Mouse (Mus musculus): ENCODE data around the gene Frs2. TPM values are rescaled to one million over a fixed set of nuclear protein-coding genes. Genes with fewer than 3 reads are reported as not detected.

The Frs2 gene
- total and polyA plus RNA-seq, 2 experiments from 2014 or later, result 17.2 to 28.7 TPM

DNA sequence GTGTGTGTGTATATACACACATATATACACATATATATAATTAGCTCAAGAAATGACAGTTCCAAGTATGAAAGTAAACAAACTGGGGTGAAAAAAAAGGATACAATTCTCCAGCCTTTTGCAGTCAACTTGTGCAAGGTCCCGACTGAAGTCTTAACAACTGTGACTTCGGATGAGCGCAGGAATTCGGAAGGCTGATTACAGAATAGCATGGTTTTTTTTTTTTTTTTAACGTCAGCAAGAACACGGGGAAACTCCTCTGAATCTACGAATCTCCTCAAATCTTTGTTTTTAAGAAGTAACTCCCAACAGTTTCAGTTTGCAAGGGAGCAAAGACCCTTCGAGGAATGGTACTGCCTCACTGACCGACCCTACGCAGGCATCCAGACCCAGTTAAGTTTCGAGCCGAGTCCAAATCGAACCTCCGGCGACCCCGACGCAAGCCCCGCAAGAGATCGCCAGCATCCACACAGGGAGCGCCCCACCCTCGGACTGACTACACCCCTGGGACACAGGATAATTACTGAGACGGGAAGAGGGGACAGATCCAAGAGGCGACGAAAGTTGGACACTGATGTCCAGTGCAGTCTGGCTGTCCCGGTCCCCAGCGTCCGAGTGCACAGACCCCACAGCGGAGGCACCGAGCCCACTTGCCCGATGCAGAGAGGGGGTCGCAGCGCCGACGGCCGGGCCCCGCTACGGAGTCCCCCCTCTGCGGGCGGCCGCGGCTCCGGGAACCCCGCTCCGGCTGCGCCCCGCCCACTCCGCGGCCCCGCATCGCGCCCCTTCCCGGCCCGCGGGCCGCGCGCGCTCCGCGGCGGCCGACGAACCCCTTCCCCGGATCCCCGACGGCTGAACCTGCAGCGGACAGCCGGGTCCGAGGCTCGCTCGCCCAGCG lies 622 bp downstream of the Frs2 start:
- peak overlapping the region; percentile 99 for H3K4me3 ChIP-seq (ENCODE audit: low read depth, low read length)
- H3K36me3 ChIP-seq (ENCODE audit: insufficient read depth), result no peaks in the 10 kb centered on the region
- ATAC-seq, result peak; percentile 54
- peak overlapping the region; percentile 91 for H3K9ac ChIP-seq
- H3K27ac ChIP-seq (ENCODE audit: low read depth, low read length), result peak overlapping the region; percentile 89
- WGBS, result 2% methylated on average over 71 of the region's 72 CpGs
- peaks cover 10% of the 10 kb centered on the region; the same call in 1 of the 2 replicates for H3K4me1 ChIP-seq (ENCODE audit: insufficient read depth)
- peak overlapping the region; percentile 69 for H3K4me2 ChIP-seq (ENCODE audit: low read depth)
- peaks cover 7% of the 10 kb centered on the region for H3K27me3 ChIP-seq (ENCODE audit: insufficient read depth, low read length)
- no peak for DNase-seq
- no peaks in the 10 kb centered on the region for H3K9me3 ChIP-seq (ENCODE audit: low read length)
- no peak for TF ChIP-seq CTCF (IDR thresholded peaks at IDR 0.05; ENCODE audit: low read depth)

DNA sequence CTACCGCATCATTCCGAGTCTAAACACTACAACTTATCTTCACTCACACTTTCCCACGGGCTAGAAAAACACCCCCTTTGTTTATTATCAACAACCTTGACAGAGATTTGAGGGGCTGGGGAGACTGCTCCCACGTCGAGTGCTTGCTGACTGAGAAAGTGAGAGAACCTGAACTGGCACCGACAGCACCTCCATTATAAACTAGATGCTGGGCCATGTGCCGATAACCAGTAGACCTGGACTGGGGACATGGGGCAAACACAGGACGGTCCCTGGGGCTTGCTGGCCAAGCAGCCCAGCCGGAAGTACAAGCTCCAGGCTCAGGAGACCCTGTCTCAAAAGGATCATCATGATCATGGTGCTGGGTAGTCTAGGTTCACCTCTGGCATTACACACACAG lies 1.9 kb downstream of the Frs2 start:
- Histone ChIP-seq H3K27me3 (ENCODE audit: insufficient read depth, low read length) (peaks cover 4% of the 10 kb centered on the region; the same call in 1 of the 2 replicates), H3K4me2 (ENCODE audit: low read depth) (peak overlapping the region; percentile 2; the same call in 1 of the 2 replicates), H3K4me3 (ENCODE audit: low read depth, low read length) (no peak overlapping the region), H3K36me3 (ENCODE audit: insufficient read depth) (no peaks in the 10 kb centered on the region), H3K27ac (ENCODE audit: low read depth, low read length) (no peak overlapping the region), H3K9ac (no peak overlapping the region), H3K9me3 (ENCODE audit: low read length) (no peaks in the 10 kb centered on the region), H3K4me1 (ENCODE audit: insufficient read depth) (peaks cover 10% of the 10 kb centered on the region; the same call in 1 of the 2 replicates)
- DNase-seq (no peak), ATAC-seq (no peak)
- no peak for TF ChIP-seq CTCF (IDR thresholded peaks at IDR 0.05; ENCODE audit: low read depth)
- 72% methylated on average over 9 of the region's 9 CpGs for WGBS

DNA sequence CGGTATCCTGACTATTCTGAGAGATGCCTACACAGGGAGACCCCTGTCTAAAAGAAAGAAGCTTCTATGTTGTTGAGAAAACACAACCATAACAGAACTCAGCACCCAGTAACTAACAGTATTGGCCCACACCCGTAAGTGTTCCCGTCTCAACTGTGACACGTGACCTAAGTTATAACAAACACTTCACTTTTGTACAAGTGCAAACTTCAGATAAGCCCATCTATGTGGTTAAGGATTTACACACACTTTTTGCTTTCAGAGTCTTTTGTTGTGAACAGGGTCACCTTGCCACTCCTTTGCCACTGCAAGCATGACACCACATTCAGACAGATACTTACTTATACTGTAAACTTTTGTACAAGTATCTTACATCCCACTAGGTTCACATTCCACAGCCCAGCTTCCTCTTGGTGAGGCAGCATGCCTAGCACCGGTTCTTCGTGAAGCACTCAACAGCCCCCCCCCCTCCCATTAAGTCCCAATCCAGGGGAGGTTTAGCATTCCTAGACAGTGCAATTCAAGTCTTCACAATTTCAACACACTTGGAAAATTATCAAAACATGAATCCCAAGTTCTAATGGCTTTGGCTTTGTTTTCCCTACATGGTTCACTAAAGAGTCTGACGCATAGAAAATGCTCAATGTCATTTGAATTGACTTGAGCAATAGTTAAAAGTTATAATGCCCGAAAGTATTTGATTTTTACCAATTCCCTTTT lies 2.6 kb downstream of the Frs2 start:
- WGBS, result 85% methylated on average over 8 of the region's 8 CpGs
- H3K27ac ChIP-seq (ENCODE audit: low read depth, low read length), result no peak overlapping the region
- H3K9ac ChIP-seq, result no peak overlapping the region
- H3K4me2 ChIP-seq (ENCODE audit: low read depth), result no peak overlapping the region
- no peaks in the 10 kb centered on the region for H3K27me3 ChIP-seq (ENCODE audit: insufficient read depth, low read length)
- peaks cover 10% of the 10 kb centered on the region; the same call in 1 of the 2 replicates for H3K4me1 ChIP-seq (ENCODE audit: insufficient read depth)
- H3K9me3 ChIP-seq (ENCODE audit: low read length), result no peaks in the 10 kb centered on the region
- no peaks in the 10 kb centered on the region for H3K36me3 ChIP-seq (ENCODE audit: insufficient read depth)
- H3K4me3 ChIP-seq (ENCODE audit: low read depth, low read length), result no peak overlapping the region
- no peak for DNase-seq
- ATAC-seq, result no peak
- TF ChIP-seq CTCF (IDR thresholded peaks at IDR 0.05; ENCODE audit: low read depth), result no peak

DNA sequence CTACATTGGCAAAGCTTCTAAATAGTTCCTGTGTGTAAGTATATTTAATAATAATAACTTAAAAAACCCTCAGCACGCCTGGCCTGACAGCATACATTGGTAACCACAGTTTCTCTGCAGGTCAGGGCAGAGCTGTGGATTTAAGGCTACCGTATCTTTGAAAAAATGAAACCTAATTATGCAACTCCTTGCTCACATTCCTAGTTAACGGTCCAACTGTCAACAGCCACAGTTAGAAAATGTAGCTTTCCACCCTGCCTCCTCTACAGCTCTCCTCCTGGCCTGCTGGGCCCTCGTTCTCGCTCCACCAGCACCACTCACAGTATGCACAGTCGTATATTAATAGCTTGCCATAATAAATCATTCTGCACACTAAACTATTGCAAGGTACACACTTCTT lies 3.7 kb downstream of the Frs2 start:
- DNase-seq (no peak), ATAC-seq (no peak)
- TF ChIP-seq CTCF (IDR thresholded peaks at IDR 0.05; ENCODE audit: low read depth), result no peak
- 68% methylated on average over 6 of the region's 6 CpGs for WGBS
- Histone ChIP-seq H3K4me1 (ENCODE audit: insufficient read depth) (0 out of 2 replicates have a peak, but pooled peaks cover 2% of the 10 kb centered on the region), H3K9me3 (ENCODE audit: low read length) (no peaks in the 10 kb centered on the region), H3K4me2 (ENCODE audit: low read depth) (no peak overlapping the region), H3K4me3 (ENCODE audit: low read depth, low read length) (no peak overlapping the region), H3K36me3 (ENCODE audit: insufficient read depth) (no peaks in the 10 kb centered on the region), H3K9ac (no peak overlapping the region), H3K27me3 (ENCODE audit: insufficient read depth, low read length) (no peaks in the 10 kb centered on the region), H3K27ac (ENCODE audit: low read depth, low read length) (no peak overlapping the region)

DNA sequence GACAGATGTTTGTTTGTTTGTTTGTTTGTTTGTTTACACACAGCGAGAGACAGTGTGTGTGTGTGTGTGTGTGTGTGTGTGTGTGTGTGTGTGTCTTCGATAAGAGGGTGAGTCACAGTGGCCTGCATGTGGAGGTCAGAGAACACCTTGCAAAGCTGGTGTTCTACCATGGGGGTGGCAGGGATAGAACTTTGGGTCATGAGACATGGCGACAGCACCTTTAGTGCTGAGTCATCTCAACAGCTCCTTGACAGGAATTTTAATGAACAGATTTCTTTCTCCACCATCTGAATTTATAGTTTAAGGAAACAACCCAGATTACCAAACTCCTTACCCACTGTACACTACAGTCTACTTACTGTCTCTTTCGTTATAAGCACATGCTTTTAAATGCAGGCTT lies 4.3 kb downstream of the Frs2 start:
- 86% methylated on average over 4 of the region's 4 CpGs for WGBS

DNA sequence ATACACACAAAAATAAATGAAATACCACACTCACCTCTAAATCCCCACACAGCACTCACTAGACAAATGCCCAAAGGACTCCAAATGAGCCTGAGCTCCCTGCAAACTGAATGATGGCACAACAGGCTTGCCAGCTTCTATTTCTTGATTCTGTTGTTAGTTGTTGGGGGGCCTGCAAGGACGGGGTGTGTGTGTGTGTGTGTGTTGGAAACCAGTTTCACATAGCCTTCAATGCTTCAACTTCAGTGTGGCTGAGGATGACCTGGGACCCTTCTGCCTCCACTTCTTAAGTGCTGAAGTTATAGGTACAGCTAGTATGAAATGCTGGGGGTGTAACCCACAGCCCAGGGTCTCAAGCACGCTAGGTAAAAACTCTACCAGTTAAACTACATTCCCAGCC lies 5.0 kb downstream of the Frs2 start:
- Histone ChIP-seq H3K36me3 (ENCODE audit: insufficient read depth) (no peaks in the 10 kb centered on the region), H3K4me2 (ENCODE audit: low read depth) (no peak overlapping the region), H3K9me3 (ENCODE audit: low read length) (no peaks in the 10 kb centered on the region), H3K4me3 (ENCODE audit: low read depth, low read length) (no peak overlapping the region), H3K4me1 (ENCODE audit: insufficient read depth) (0 out of 2 replicates have a peak, but pooled peaks cover 2% of the 10 kb centered on the region), H3K9ac (no peak overlapping the region), H3K27me3 (ENCODE audit: insufficient read depth, low read length) (no peaks in the 10 kb centered on the region), H3K27ac (ENCODE audit: low read depth, low read length) (no peak overlapping the region)
- DNase-seq, result no peak
- no peak for ATAC-seq
- TF ChIP-seq CTCF (IDR thresholded peaks at IDR 0.05; ENCODE audit: low read depth), result no peak
- WGBS, result 91% methylated on average over 2 of the region's 2 CpGs

More for the DNA sequence above, 4.3 kb downstream of the Frs2 start:
- no peaks in the 10 kb centered on the region for H3K27me3 ChIP-seq (ENCODE audit: insufficient read depth, low read length)
- DNase-seq (no peak), ATAC-seq (no peak)
- TF ChIP-seq CTCF (IDR thresholded peaks at IDR 0.05; ENCODE audit: low read depth), result no peak
- H3K9me3 ChIP-seq (ENCODE audit: low read length), result no peaks in the 10 kb centered on the region
- 0 out of 2 replicates have a peak, but pooled peaks cover 2% of the 10 kb centered on the region for H3K4me1 ChIP-seq (ENCODE audit: insufficient read depth)
- no peak overlapping the region for H3K27ac ChIP-seq (ENCODE audit: low read depth, low read length)
- no peaks in the 10 kb centered on the region for H3K36me3 ChIP-seq (ENCODE audit: insufficient read depth)
- no peak overlapping the region for H3K4me3 ChIP-seq (ENCODE audit: low read depth, low read length)
- no peak overlapping the region for H3K9ac ChIP-seq
- H3K4me2 ChIP-seq (ENCODE audit: low read depth), result no peak overlapping the region
